Mouse (Mus musculus) C2C12 (cell line): ENCODE data around the gene Pole4.

ENCODE experiments used
- CEBPB ChIP-seq: IDR thresholded peaks from one replicate; pipeline ENCODE4 v1.6.1; 2011; ENCODE audit warnings: low read depth, mild to moderate bottlenecking, control low read depth, moderate library complexity
- CTCF ChIP-seq: IDR thresholded peaks from one replicate; pipeline ENCODE4 v1.5.1; 2011; ENCODE audit not compliant: control insufficient read depth, insufficient read depth, insufficient read length
- MAX ChIP-seq: IDR thresholded peaks from one replicate; pipeline ENCODE4 v1.6.1; 2011; ENCODE audit warnings: mild to moderate bottlenecking, control low read depth
- MYOD1 ChIP-seq: IDR thresholded peaks from one replicate; pipeline ENCODE4 v1.6.1; 2011; ENCODE audit warnings: low read depth; ENCODE audit not compliant: control insufficient read depth, insufficient read length
- USF1 ChIP-seq: IDR thresholded peaks from one replicate; pipeline ENCODE4 v1.6.1; 2011; ENCODE audit warnings: low read depth, mild to moderate bottlenecking, control low read depth, moderate library complexity

DNA sequence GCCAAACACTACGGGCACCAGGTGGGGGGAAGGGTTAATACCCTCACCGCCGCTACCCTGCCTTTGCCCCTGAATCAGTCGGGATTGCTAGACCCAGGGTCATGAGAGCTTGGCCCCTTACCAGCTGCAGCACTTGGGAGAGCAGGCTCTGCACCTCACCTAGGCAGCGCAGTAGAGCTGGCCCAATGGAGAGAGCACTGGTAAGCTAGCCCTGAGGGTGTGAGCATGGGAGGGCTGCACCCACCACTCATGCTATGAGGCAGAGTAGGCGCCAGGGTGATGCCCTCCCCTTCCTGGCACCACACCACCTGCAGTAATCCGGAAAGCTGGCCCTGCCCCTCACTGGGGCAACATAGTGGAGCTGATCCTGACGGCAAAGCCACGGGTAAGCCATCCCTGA, 94.1 kb downstream of the Pole4 start:
- TF ChIP-seq CTCF, result no peak
- TF ChIP-seq MAX, result no peak
- TF ChIP-seq USF1, result no peak
- no peak for TF ChIP-seq MYOD1
- TF ChIP-seq CEBPB, result no peak
